Mouse (Mus musculus) kidney, embryonic 14.5 days (tissue): Measurements from ENCODE around the gene Slc12a1. TPM values are rescaled to one million over a fixed set of nuclear protein-coding genes. Genes with fewer than 3 reads are reported as not detected.
"Not testable (repeated sequence)": the region's sequence is repeated elsewhere in the genome, so short reads cannot be mapped to it uniquely, and the experiment has no call there.

Source experiments
- ATAC-seq: fragments of 200-750 bp; cut with Nextera tagmentation; 2 replicates; pipeline ENCODE4 v1.8.0; 2017; ENCODE audit warnings: moderate number of reproducible peaks, mild to moderate bottlenecking, moderate TSS enrichment, moderate library complexity; ENCODE audit not compliant: low FRiP score, low TSS enrichment
- H3K27ac ChIP-seq: fragments of 300-500 bp; sonication (generic); 2 replicates; pipeline ENCODE4 v1.5.1; 2014; ENCODE audit warnings: low read depth, mild to moderate bottlenecking, low read length, moderate library complexity, mixed read lengths
- H3K27me3 ChIP-seq: fragments of 300-500 bp; sonication (generic); 2 replicates; pipeline ENCODE4 v1.6.1; 2014; ENCODE audit warnings: mild to moderate bottlenecking, low read length; ENCODE audit not compliant: control insufficient read depth, insufficient read depth
- H3K36me3 ChIP-seq: fragments of 300-500 bp; sonication (generic); 2 replicates; pipeline ENCODE4 v1.6.1; 2014; ENCODE audit warnings: low read length, mixed read lengths; ENCODE audit not compliant: control insufficient read depth, insufficient read depth
- H3K4me1 ChIP-seq: fragments of 300-500 bp; sonication (generic); 2 replicates; pipeline ENCODE4 v1.6.1; 2014; ENCODE audit warnings: low read length, mixed read lengths; ENCODE audit not compliant: control insufficient read depth, insufficient read depth
- H3K4me2 ChIP-seq: fragments of 300-500 bp; sonication (generic); replicated peaks from 2 replicates; pipeline ENCODE4 v1.6.1; 2014; ENCODE audit warnings: low read depth, mild to moderate bottlenecking, low read length
- H3K4me3 ChIP-seq: fragments of 300-500 bp; sonication (generic); 2 replicates; pipeline ENCODE4 v1.5.1; 2014; ENCODE audit warnings: mild to moderate bottlenecking, low read length
- H3K9ac ChIP-seq: fragments of 300-500 bp; sonication (generic); 2 replicates; pipeline ENCODE4 v1.6.1; 2014; ENCODE audit warnings: low read depth, mild to moderate bottlenecking, low read length, moderate library complexity
- H3K9me3 ChIP-seq: fragments of 300-500 bp; sonication (generic); 2 replicates; pipeline ENCODE4 v1.6.1; 2016; ENCODE audit warnings: low read length; ENCODE audit not compliant: control insufficient read depth
- WGBS: fragments of 180-500 bp; shearing (Covaris S2); extraction: QIAGEN DNeasy Blood & Tissue Kit; methylation state at CpG from one replicate; pipeline ENCODE4 v1.1.7; 2014; 5-methylcytosine and 5-hydroxymethylcytosine counted together
- polyA plus RNA-seq: library from polyadenylated mRNA; unstranded; fragments of >200 nt; fragmentation: Nextera tagmentation; extraction: Ambion mirVana; gene quantifications from 2 replicates; pipeline ENCODE4 v1.2.1, GENCODE M21; 2014

The Slc12a1 gene
- 8.0 and 21.4 TPM in 2 replicates for polyA plus RNA-seq

DNA sequence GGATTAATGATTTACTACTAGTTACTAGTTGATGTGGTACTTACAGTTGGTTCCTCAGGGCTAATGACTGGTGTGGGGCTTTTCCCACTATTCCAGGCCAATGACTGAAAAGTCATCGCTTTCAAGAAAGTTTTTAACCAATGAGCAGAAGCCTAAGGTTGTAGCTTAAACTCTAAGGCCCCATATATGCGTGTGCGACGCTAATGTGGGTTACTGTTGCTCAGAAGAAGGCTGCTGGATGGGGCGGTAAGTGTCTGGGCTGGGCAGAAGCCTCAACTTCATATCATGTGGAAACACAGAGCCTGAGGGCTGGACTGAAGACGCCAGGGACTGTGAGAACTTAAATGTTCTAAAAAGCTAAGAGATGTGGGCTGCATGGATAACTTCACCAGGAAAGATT is at the start of gene Slc12a1:
Slc12a1 (plus strand) TSS at position 118 of the 400 bp plus-strand sequence.
- Histone ChIP-seq H3K9me3 (no peaks in the 10 kb centered on the region), H3K4me3 (no peak within 1 kb of the TSS), H3K4me2 (no peak within 1 kb of the TSS), H3K36me3 (no peaks in the 10 kb centered on the region), H3K4me1 (no peaks in the 10 kb centered on the region), H3K9ac (no peak within 1 kb of the TSS), H3K27me3 (no peaks in the 10 kb centered on the region), H3K27ac (no peak within 1 kb of the TSS)
- WGBS, result 84% methylated on average over 6 of the region's 6 CpGs
- no peak for ATAC-seq

DNA sequence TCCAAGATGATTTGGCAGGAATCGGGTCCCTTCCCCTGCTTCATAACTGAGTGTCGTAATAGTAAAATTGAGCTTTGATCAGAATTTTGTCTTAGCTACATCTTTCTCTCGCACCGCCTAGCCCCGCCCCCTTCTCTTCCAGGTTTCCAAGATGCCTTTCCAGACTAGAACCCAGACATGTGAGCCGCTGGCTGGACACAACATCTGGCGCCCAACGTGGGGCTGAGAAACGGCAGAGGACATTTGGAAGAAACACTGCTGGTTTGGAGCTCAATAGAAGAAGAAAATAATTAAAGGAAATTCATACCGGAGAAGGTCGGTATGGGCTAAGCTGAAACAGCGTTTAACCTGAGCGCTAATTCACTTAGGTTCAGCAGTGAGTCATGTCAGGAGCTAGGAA is 47.8 kb upstream of the Slc12a1 start:
- not testable (repeated sequence) for H3K4me3 ChIP-seq, H3K4me1 ChIP-seq, H3K27me3 ChIP-seq, H3K27ac ChIP-seq, H3K4me2 ChIP-seq, ATAC-seq, H3K9me3 ChIP-seq, H3K9ac ChIP-seq
- H3K36me3 ChIP-seq, result peaks cover 44% of the 10 kb centered on the region
- 98% methylated on average over 13 of the region's 13 CpGs for WGBS

DNA sequence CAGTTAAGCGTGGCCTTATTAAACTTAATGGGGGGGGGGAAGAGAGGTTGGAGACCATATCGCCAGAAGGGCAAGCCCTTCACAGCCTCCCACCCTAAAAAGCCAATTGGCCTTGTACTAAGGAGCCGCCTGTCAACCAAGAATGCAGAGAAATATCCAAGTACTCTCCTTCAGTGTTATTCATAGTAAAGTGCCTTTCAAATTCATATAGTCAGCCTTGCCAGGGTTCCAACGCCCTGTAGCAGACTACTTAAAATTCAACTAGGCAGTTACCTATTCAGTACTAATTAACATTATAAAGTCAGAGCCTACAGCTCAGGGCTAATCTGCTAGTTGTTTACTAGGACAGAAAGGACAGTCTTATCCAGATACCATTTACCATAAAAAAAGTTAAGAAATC is 45.8 kb upstream of the Slc12a1 start:
- not testable (repeated sequence) for H3K27me3 ChIP-seq, H3K9ac ChIP-seq, H3K9me3 ChIP-seq, H3K4me2 ChIP-seq, H3K27ac ChIP-seq, H3K4me1 ChIP-seq, ATAC-seq, H3K4me3 ChIP-seq
- WGBS, result 92% methylated on average over 4 of the region's 4 CpGs
- H3K36me3 ChIP-seq, result peaks cover 41% of the 10 kb centered on the region

DNA sequence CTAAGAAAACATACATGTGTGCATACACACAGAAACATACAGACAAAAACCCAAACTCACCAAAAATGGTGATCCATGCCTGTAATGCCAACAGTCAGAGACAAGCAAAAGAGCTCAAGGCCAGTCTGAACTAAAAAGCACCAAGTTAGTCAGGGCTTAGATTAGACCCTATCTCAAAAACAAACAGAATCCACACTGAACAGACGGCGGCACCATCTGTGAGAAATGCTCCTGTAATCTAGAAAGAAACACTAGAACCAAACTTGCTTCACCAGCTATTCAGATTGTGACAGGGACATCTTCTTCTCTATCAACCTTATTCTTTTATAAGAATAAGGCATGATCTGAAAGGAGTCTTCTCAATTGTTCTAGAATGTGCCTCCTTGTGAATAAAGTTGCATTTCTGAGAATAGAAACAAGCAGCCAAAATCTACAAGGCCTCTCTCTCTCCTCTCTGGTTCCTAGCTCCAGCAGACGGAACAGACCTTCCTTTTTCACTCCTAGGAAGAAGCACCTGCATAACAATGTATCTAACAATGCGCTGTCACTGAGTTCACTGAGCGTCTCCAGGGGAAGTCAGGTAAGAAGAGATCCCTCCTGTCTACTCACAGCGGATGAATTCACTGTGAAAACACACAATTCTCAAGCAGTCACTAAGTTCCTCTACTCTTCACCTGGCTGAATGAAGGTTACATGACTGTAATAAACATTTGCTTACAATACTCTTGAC is 32.8 kb upstream of the Slc12a1 start:
- ATAC-seq, result no peak
- WGBS, result 80% methylated on average over 6 of the region's 6 CpGs
- Histone ChIP-seq H3K4me1 (peaks cover 11% of the 10 kb centered on the region; the same call in 1 of the 2 replicates), H3K4me2 (no peak overlapping the region), H3K4me3 (no peak overlapping the region), H3K27me3 (0 out of 2 replicates have a peak, but pooled peaks cover 4% of the 10 kb centered on the region), H3K36me3 (peaks cover 9% of the 10 kb centered on the region; the same call in 1 of the 2 replicates), H3K27ac (no peak overlapping the region), H3K9ac (no peak overlapping the region), H3K9me3 (no peaks in the 10 kb centered on the region)

DNA sequence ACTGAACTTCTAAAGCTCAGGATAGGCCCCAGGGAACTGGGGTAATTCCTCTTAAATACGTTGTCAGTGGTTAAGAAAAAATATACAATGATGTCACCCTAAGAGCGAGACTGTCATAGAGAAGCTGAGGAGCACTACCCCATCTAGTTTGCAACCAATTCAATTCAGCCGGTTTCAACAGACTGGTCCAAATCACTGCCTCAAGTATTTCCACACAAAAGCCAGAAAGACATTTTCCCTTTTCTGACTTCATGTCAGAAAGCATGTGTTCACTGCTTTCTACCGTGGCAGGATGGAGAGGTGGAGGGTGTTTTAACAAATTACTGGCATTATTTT is 30.0 kb upstream of the Slc12a1 start:
- Histone ChIP-seq H3K27ac (peak overlapping the region; percentile 86; the same call in 1 of the 2 replicates), H3K4me3 (peak overlapping the region; percentile 79), H3K4me2 (peak overlapping the region; percentile 57), H3K27me3 (0 out of 2 replicates have a peak, but pooled peaks cover 4% of the 10 kb centered on the region), H3K9me3 (no peaks in the 10 kb centered on the region), H3K9ac (peak overlapping the region; percentile 98), H3K36me3 (no peaks in the 10 kb centered on the region), H3K4me1 (peaks cover 11% of the 10 kb centered on the region; the same call in 1 of the 2 replicates)
- WGBS, result 10% methylated on average over 4 of the region's 4 CpGs
- ATAC-seq, result no peak

DNA sequence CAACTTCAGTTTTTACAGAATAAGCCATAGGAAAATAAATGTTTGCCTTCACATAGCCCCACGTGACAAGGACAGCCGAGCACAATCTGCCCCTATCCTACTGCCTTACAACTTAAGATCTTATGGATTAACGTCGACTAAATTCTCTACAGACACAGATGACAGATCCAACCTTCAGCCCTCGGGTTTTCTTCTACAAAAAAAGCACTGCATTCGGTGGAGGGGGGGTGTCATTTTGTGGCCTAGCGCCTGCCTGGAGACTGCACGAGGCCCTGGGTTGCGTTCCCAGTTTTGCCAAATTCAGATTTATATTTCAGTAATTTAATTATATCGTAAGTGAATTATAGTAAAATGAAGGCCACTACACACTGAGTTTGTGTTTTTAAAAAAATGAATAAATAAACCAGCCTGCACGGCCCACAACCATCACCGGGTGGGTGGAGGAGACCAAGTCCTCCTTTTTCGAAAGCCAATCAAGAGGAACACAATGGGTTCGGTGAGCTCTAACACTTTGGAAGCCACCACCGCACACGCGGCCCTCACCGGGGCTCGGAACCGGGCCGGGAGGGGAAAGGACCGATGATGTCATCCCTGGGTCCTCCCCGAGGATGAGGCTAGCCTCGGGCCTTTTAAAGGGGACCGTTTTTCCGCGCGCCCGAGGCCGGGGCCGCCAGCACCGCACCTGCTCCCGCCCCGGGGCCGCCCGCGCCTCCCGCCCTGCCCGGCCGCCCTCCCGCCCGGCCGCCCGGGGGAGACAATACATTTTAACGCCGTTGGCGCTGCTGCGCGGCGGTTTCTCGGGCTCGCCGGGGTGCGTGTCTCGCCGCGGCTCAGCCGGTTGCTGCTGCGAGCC is 29.5 kb upstream of the Slc12a1 start:
- H3K4me1 ChIP-seq, result peaks cover 11% of the 10 kb centered on the region; the same call in 1 of the 2 replicates
- H3K9me3 ChIP-seq, result no peaks in the 10 kb centered on the region
- ATAC-seq, result peak; percentile 85
- under 1% methylated on average over 45 of the region's 59 CpGs for WGBS
- H3K27me3 ChIP-seq, result 0 out of 2 replicates have a peak, but pooled peaks cover 4% of the 10 kb centered on the region
- H3K4me3 ChIP-seq, result peak overlapping the region; percentile 79
- H3K4me2 ChIP-seq, result peak overlapping the region; percentile 57
- peak overlapping the region; percentile 86 for H3K27ac ChIP-seq
- peak overlapping the region; percentile 98 for H3K9ac ChIP-seq
- no peaks in the 10 kb centered on the region for H3K36me3 ChIP-seq

DNA sequence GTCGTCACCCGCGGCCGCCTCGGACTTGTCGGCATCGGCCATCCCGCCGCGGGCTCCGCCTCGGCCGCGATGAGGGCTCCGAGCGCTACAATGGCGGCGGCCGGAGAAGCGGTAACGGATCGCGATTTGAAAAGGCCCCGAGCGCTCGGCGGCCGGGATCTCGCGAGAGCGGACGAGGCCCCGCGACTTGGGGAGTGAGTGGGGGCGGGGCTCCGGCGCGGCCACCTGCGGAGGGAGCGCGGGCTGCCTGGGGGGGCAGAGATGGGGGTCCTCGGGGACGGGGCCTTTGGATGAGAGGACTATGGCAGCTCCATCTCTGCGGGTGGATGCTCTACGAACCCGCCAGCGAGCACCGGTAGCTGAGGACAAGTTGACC is 28.8 kb upstream of the Slc12a1 start, which contains the start of gene Myef2:
Myef2 (minus strand) TSS at position 185 of the 376 bp plus-strand sequence.
- Histone ChIP-seq H3K27ac (peak within 1 kb of the TSS; percentile 86), H3K9me3 (no peaks in the 10 kb centered on the region), H3K27me3 (0 out of 2 replicates have a peak, but pooled peaks cover 4% of the 10 kb centered on the region), H3K36me3 (no peaks in the 10 kb centered on the region), H3K4me3 (peak within 1 kb of the TSS; percentile 79), H3K4me1 (peaks cover 11% of the 10 kb centered on the region; the same call in 1 of the 2 replicates), H3K4me2 (peak within 1 kb of the TSS; percentile 57), H3K9ac (peak within 1 kb of the TSS; percentile 98)
- ATAC-seq, result peak; percentile 92
- WGBS, result under 1% methylated on average over 32 of the region's 48 CpGs

DNA sequence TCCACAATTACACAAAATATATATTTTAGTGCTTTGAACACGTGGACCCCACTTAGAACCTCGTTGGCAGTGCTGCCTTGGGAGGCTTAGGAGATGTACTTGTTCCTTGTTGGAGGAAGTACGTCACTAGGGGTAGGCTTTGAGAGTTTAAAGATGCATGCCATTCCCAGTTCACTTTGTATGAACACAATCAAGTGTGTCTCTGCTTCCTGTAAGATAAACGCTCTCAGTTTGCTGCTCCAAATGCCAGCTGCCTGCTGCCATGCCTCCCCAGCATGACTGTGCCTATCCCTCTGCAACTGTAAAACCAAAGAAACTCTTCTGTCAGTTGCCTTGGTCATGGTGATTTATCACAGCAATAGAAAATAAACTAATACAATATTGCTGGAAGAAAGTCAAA is 26.5 kb upstream of the Slc12a1 start:
- Histone ChIP-seq H3K4me3 (no peak overlapping the region), H3K4me2 (no peak overlapping the region), H3K27me3 (0 out of 2 replicates have a peak, but pooled peaks cover 4% of the 10 kb centered on the region), H3K9me3 (no peaks in the 10 kb centered on the region), H3K4me1 (peaks cover 10% of the 10 kb centered on the region; the same call in 1 of the 2 replicates), H3K27ac (no peak overlapping the region), H3K36me3 (no peaks in the 10 kb centered on the region), H3K9ac (no peak overlapping the region)
- no peak for ATAC-seq
- WGBS, result 42% methylated on average over 4 of the region's 4 CpGs
